Mouse (Mus musculus) frontal cortex, postnatal 10 days (tissue): ENCODE measurements around the gene Rex1bd.

Experiments
- DNase-seq, 2 experiments: peaks; one replicate each; pipeline ENCODE4 v3.0.0; 2022; ENCODE audit warnings: low spot score in 2 of 2, mixed read lengths in 1 of 2

Rex1bd gene

DNA sequence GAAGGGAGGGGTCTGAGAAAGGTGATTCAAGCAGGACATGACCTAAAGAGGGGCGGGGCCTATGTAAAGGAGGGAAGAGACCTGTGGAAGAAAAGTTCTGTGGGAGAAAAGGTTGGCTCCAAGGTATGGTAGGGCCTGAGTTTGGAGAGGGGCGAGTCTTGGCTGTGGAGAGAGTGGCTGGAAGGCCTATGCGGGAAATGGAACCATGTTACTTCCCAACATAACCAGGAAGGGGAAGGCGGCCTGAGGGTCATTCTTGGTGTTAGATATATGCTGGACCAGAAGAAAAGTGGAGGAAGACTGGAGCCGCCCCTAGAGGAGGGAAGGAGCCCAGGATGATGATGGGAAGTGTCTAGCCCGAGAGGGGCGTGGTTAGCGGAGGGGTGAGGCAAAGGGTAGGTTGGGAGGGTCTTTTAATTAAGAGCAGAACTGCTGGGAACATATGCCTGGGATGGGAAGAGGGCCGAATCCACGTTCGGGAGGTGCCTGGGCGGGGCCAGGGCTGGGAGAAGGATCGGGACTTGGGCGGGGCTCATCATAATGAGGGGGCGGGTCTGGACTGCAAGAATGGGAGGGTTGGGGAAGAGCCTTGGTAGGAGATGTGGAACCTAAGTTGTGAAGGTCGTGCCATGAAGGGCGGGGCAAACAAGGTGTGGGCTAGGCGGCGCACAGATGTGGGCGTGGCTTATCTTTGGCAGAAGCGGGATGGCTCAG lies 29.1 kb downstream of the Rex1bd start:
- DNase-seq, result no peak

GRCm38 (mm10) chr8:70476333-70477268 lies 30.0 kb downstream of the Rex1bd start, which contains the start of gene Klhl26:
Klhl26 (minus strand) TSS chr8:70476968.
- DNase-seq, result peak; percentile 87 to 90

DNA sequence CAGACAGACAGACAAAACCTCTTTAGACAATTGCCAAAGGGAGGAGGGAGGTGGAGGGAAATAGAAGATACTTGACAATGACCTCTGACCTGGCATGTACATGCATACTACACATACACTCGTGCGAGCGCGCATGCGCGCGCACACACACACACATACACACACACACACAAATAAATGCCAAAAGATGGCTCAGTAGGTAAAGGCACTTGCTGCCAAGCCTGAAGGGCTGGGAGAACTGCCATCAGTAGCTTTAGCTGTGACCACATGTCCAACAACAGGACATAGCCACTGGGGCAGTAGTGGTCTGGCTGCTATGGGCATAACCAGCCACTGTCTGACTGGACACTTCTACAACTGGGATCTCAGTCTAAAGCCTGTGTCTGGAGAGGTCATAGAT lies 34.7 kb downstream of the Rex1bd start:
- no peak for DNase-seq

DNA sequence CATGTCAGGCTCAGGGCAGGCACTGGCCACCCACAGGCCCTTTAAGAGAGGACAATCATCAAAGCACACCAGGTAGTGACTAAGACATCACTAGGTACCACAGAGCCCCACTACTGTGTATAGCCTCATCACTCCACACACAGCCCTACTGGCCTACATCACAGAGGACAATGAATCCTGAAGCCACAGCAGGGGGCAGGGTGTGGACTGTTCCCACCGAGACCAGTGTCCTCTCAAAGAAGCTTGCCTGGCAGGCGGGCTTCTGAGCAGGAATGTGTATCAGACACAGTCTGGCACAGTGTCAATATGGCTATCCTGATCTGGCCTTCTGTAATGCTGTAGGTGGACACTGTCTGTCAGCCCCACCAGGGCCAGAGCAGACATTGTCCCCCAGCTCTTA lies 36.6 kb downstream of the Rex1bd start:
- DNase-seq, result no peak

- no peak for DNase-seq
Observed at GRCm38 (mm10) chr8:70469295-70469916, 37.1 kb downstream of the Rex1bd start.

GRCm38 (mm10) chr8:70468733-70469132 lies 37.8 kb downstream of the Rex1bd start:
- no peak for DNase-seq

- DNase-seq, result no peak
Observed at GRCm38 (mm10) chr8:70467907-70468306, 38.6 kb downstream of the Rex1bd start.

DNA sequence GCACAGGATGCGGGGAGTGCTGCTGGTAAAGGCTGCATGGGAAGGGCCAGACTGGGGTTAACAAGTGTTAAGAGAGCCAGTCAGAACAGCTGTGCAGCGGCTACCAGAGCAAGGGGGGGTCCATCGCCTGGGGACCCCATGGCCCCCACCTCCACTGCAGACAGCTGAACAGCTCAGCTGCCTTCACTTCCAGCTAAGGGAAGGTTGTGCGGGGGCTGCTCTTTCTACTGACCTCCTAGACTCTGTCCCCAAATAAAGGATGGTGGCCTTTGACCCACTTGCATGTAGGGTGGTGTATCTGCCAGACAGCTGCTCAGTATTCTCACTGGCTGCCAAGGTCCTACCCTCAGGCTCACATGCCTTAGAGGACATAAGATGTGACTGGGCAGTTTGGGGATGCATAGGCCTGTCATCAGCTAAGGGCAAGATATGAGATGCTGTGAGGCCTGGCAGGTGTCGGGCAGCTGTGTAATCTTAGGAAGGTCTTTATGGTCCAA lies 39.3 kb downstream of the Rex1bd start:
- no peak for DNase-seq

- DNase-seq, result no peak
Observed at GRCm38 (mm10) chr8:70466771-70467170, 39.8 kb downstream of the Rex1bd start.

DNA sequence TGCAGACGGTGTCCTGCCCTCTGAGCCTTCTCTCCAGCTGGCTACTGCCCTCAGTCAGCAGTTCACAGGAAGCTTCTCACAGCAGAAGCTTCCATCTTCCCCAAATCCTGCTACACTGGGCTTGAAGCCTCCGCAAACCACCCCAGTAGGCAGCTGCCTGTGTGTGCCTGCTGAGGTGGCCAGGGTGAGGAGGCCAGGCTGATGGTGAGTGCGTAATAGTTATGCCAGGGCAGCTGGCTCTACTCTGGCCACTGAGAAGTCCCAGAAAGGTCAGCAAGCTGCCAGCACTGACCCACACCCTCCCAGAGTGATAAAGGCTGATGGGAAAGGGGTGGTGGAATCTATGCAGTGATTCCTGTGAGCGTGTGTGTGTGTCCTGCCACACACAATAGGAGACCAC lies 40.2 kb downstream of the Rex1bd start:
- no peak for DNase-seq

- DNase-seq, result no peak
Observed at GRCm38 (mm10) chr8:70465701-70466100, 40.9 kb downstream of the Rex1bd start.

DNA sequence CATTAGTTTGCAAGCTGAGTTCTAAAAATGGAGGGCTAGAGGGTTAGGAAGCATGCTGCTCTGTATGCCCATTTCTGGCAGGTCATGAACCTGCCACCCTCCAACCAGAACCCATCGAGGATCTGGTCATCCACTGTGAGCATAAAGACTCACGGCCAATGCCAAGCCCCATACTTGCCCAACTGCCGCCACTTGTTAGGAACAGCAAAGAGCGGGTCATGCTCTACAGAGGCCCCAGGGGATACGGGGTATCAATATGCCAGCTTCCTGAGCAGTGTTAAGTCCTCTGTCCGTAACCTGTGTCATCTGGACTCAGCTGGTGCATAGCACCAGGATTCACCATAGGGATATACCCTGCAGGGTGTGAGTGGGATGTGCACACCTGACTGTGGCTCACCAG lies 42.4 kb downstream of the Rex1bd start:
- no peak for DNase-seq

- DNase-seq, result no peak
Observed at GRCm38 (mm10) chr8:70463306-70463705, 43.2 kb downstream of the Rex1bd start.

DNA sequence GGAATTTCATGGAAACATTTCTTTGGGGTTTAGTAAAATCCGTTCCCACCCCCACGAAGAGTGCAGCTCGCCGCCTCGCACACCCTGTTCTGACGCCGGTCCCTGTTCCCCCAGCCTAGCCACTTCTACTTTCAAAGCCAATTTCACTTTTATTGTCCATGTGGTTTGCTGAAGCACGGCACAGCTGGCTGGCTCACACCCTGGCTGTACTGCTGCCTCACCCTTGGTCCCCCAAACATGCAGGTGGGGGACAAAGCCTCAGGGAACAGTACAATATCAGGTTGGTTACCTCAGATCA lies 44.1 kb downstream of the Rex1bd start:
- DNase-seq, result no peak

GRCm38 (mm10) chr8:70461765-70462515 lies 44.6 kb downstream of the Rex1bd start:
- DNase-seq, result no peak

DNA sequence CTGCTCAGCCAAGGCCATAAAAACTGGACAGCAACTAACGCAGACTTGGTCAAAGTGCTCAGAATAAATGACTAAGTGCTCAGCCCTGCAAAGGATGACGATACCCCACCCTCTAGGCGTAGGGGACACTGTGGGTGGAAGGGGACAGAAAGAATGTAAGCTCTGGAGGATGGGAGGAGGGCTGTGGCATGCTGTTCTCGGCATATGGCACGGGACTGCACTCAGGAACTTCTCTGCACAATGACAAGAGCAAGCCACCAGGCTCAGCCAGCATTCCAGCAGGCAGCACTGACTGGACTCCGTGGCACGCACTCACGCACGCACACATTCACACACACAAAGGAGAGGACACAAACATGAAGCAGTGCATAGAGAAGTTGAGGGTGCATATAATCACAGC lies 45.9 kb downstream of the Rex1bd start:
- DNase-seq, result no peak

GRCm38 (mm10) chr8:70460199-70460598 lies 46.4 kb downstream of the Rex1bd start:
- no peak for DNase-seq

DNA sequence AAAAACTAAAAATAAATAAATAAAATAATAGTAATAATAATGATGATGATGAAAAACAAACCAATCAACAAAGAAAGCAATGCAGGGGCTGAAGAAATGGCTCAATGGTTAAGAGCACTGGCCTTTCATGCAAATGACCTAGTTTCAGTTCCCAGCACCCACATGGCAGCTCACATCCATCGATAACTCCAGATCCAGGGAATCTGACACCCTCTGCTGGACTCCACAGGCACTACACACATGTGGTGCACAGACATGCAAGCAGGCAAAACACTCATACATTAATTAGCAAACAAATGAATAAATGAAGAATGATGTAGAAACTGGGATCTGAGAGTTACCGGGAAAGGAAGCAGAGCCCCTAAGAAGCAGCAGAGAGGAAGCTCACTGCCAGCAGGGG lies 46.9 kb downstream of the Rex1bd start:
- no peak for DNase-seq

GRCm38 (mm10) chr8:70458462-70458861 lies 48.1 kb downstream of the Rex1bd start:
- no peak for DNase-seq

DNA sequence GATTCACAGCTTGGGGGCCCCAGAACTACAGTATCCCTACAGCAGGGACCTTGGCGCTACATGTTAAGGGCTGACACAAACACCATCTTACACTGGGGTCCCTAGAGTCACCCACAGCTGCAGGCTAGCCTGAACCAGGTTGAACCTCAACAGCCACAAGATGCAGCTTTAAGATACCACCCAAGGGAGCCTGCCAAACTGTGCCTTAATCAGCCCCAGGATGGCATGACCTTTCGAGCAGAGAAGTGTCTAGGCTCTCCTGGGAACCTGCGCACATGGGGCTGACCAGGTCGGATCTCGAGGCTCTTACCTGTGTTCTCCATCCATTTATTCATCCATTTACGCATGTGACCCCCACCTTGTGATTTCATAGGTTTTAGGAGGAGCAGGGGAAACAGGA lies 48.7 kb downstream of the Rex1bd start:
- no peak for DNase-seq

GRCm38 (mm10) chr8:70456996-70457395 lies 49.6 kb downstream of the Rex1bd start:
- DNase-seq, result no peak
